Mouse (Mus musculus): ENCODE measurements around the gene Eif2b4. TPM values are rescaled to one million over a fixed set of nuclear protein-coding genes. Genes with fewer than 3 reads are reported as not detected.

The Eif2b4 gene
- polyA plus RNA-seq, 1 experiment = 61.0 TPM

DNA sequence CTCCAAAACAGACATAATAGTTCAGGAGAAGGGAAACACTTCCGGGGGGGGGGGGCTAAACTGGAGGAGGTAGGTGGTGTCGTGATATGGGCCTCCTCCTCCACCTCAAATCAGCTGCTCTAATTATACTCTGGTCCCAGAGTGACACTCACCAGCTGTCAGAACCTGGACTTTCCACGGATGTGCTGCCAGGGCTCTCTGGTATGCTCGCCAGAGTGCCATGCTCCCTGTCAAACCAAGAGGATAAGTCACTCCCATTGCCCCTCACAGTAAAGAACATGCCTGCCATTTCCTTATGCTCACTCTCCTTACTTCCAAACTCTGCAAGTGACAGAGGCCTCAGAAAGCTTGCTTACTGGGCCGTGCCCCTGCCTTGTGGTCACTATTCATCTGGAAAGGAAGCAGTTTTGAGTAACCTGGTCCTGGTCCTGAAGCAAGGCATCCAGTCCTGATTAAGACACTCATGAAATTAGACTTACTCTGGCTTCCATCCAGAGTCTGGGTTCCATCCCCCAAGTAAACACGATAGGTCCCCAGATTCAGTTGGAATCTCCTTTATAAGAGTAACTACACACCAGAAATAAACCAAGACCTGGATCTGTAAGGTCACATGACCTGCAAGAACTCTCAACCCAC, 39.6 kb downstream of the Eif2b4 start:
- TF ChIP-seq POLR2A (IDR thresholded peaks at IDR 0.05; ENCODE audit: low read depth, low read length) = no peak
- TF ChIP-seq CTCF (conservative IDR thresholded peaks at IDR 0.05; ENCODE audit: insufficient read depth, insufficient read length, low read depth, low read length) = no peak
- Histone ChIP-seq H3K36me3 (ENCODE audit: control insufficient read depth, insufficient read depth, low read length) (peaks cover 5% of the 10 kb centered on the region; the same call in 1 of the 2 replicates), H3K27me3 (replicated peaks; ENCODE audit: control insufficient read depth, insufficient read depth, low read length) (no peaks in the 10 kb centered on the region), H3K4me1 (ENCODE audit: control insufficient read depth, insufficient read depth, low read length) (peaks cover 2% of the 10 kb centered on the region; the same call in 1 of the 2 replicates), H3K4me3 (ENCODE audit: insufficient read depth, low read depth, low read length) (peak overlapping the region; percentile 82), H3K27ac (ENCODE audit: insufficient read depth, low read depth, low read length) (peak overlapping the region; percentile 28; the same call in 1 of the 2 replicates)
- 15% methylated on average over 6 of the region's 6 CpGs for WGBS
- no peak for DNase-seq

DNA sequence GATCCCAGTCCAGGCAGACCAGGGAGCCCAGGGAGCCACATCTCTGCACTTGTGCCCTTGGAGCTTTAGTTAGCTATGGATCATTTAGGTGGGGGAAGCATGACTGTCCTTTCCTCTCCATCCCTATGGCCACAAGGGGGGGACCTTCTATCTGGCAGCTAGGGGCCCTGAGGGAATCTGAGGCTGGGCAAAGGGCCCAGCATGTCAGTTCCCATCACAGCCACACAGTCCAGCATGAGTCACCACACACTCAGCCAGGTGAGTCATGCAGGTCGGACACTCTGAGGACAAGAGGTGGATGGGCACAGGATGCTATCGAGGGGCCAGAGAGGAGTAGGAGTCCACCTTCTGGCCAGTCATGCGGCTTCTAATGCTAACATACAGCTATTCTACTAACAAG, 41.5 kb downstream of the Eif2b4 start:
- Histone ChIP-seq H3K27ac (ENCODE audit: insufficient read depth, low read depth, low read length) (no peak overlapping the region), H3K36me3 (ENCODE audit: control insufficient read depth, insufficient read depth, low read length) (no peaks in the 10 kb centered on the region), H3K4me3 (ENCODE audit: insufficient read depth, low read depth, low read length) (no peak overlapping the region), H3K27me3 (replicated peaks; ENCODE audit: control insufficient read depth, insufficient read depth, low read length) (no peaks in the 10 kb centered on the region), H3K4me1 (ENCODE audit: control insufficient read depth, insufficient read depth, low read length) (peaks cover 2% of the 10 kb centered on the region; the same call in 1 of the 2 replicates)
- TF ChIP-seq CTCF (conservative IDR thresholded peaks at IDR 0.05; ENCODE audit: insufficient read depth, insufficient read length, low read depth, low read length) (no peak), POLR2A (IDR thresholded peaks at IDR 0.05; ENCODE audit: low read depth, low read length) (no peak)
- WGBS = 77% methylated on average over 3 of the region's 3 CpGs
- DNase-seq = no peak

DNA sequence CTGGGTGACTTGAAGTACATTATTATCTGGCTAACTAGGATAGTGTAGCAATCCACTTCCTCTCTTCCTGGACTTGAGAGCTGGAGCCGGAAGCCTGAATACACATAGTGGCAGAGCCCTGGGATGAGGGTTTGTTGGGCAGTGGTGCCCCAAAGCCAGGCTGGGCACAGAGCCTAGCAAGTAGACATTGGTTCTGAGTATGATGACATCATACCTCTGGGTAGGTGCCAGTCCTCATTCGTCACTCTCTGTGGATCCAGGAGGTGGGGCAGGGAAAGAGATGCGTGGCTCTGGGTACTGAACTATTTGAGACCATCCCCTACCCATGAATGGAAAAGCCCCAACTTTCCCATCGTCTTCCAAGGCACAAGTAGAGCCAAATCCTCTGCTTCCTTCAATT, 43.4 kb downstream of the Eif2b4 start:
- no peak overlapping the region for H3K4me3 ChIP-seq (ENCODE audit: insufficient read depth, low read depth, low read length)
- WGBS = 79% methylated on average over 4 of the region's 4 CpGs
- H3K4me1 ChIP-seq (ENCODE audit: control insufficient read depth, insufficient read depth, low read length) = peaks cover 2% of the 10 kb centered on the region; the same call in 1 of the 2 replicates
- H3K36me3 ChIP-seq (ENCODE audit: control insufficient read depth, insufficient read depth, low read length) = no peaks in the 10 kb centered on the region
- no peak overlapping the region for H3K27ac ChIP-seq (ENCODE audit: insufficient read depth, low read depth, low read length)
- no peak for DNase-seq
- TF ChIP-seq POLR2A (IDR thresholded peaks at IDR 0.05; ENCODE audit: low read depth, low read length) (no peak), CTCF (conservative IDR thresholded peaks at IDR 0.05; ENCODE audit: insufficient read depth, insufficient read length, low read depth, low read length) (no peak)
- H3K27me3 ChIP-seq (replicated peaks; ENCODE audit: control insufficient read depth, insufficient read depth, low read length) = no peaks in the 10 kb centered on the region

DNA sequence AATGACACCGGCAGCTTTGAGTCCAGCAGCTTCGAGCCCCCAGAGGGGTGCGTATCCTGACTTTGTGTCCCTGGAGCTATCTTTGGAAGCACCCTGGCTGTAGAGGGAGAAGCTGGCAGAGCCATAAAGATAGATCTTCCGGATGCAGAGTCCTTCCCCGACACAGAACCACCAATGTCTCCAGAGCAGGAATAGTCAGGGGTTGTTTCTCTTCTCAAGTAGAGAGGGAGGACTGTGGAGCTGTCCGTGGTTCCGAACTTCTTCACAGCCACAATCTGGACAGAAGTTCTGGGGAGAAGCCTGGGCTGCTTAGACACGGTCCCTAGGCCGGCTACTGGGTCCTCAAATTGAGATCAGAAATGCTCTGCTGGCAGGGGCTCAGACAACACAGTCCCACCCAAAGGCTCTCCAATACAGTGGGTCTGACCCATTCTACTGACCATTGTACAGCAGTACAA, 54.2 kb downstream of the Eif2b4 start:
- DNase-seq = peak; percentile 7
- Histone ChIP-seq H3K36me3 (ENCODE audit: control insufficient read depth, insufficient read depth, low read length) (no peaks in the 10 kb centered on the region; the same call in 1 of the 2 replicates), H3K27ac (ENCODE audit: insufficient read depth, low read depth, low read length) (no peak overlapping the region), H3K27me3 (replicated peaks; ENCODE audit: control insufficient read depth, insufficient read depth, low read length) (no peaks in the 10 kb centered on the region), H3K4me1 (ENCODE audit: control insufficient read depth, insufficient read depth, low read length) (no peaks in the 10 kb centered on the region), H3K4me3 (ENCODE audit: insufficient read depth, low read depth, low read length) (no peak overlapping the region)
- 10% methylated on average over 9 of the region's 9 CpGs for WGBS
- TF ChIP-seq POLR2A (IDR thresholded peaks at IDR 0.05; ENCODE audit: low read depth, low read length) (no peak), CTCF (conservative IDR thresholded peaks at IDR 0.05; ENCODE audit: insufficient read depth, insufficient read length, low read depth, low read length) (no peak)

DNA sequence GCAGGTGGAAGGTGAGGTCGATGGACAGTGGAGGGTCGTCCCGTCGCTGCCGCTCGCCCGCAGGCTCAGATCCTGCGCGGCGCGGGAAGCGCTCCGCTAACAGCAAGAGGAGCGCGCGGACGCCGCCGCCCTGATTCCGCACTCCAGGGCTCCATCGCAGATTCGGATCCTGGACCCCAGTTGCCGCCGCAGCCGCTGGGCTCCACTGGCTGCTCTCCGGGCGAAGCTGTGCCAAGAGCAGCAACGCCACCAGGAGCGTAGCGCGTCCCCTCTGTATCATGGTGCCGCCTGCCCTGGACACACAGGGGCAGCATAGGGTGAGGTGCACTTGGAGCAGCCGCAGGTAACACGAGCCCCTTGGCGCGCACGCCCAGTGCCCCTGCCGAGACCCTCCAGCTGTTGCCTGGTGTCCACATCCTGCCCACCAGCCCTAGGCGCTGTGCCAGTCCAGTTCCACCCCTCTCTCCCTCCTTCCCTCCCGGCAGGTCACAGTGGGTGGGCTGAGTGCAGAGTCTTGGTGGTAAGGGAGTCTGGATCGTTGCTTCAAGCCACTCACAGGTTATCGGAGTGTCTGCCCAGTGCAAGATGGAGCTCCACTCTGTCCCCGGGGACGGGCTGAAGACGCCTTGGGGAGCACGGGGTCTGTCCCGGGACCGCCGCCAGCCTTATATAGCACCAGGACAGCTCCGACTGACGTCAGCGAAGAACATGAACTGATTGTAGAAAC, 54.8 kb downstream of the Eif2b4 start, which contains the start of gene Ucn:
Gene Ucn (minus strand): TSS at position 589 of the 727 bp plus-strand sequence.
- no peaks in the 10 kb centered on the region for H3K4me1 ChIP-seq (ENCODE audit: control insufficient read depth, insufficient read depth, low read length)
- H3K36me3 ChIP-seq (ENCODE audit: control insufficient read depth, insufficient read depth, low read length) = no peaks in the 10 kb centered on the region; the same call in 1 of the 2 replicates
- DNase-seq = no peak
- TF ChIP-seq CTCF (conservative IDR thresholded peaks at IDR 0.05; ENCODE audit: insufficient read depth, insufficient read length, low read depth, low read length) (no peak), POLR2A (IDR thresholded peaks at IDR 0.05; ENCODE audit: low read depth, low read length) (no peak)
- no peaks in the 10 kb centered on the region for H3K27me3 ChIP-seq (replicated peaks; ENCODE audit: control insufficient read depth, insufficient read depth, low read length)
- whole genome bisulfite sequencing = 1% methylated on average over 52 of the region's 52 CpGs
- H3K27ac ChIP-seq (ENCODE audit: insufficient read depth, low read depth, low read length) = no peak within 1 kb of the TSS
- no peak within 1 kb of the TSS for H3K4me3 ChIP-seq (ENCODE audit: insufficient read depth, low read depth, low read length)

DNA sequence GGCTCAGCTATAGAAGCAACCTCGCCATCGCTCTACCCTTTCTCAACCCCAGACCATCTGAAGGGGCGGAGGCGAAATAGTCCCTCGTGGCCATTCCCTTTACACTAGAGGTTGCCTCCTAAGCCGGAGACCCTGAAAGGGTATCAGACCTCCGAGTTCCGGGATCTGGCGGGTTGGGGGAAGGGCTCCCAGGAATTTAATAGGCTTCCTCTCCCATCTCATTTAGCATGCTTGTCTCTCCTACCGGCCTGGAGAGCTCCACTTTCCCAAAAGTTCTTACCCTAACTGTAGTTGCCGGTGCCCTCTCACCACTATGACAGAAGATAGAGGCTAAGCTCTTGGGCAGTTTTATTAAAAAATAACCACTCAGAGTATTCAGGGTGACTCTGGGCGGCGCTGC, 55.6 kb downstream of the Eif2b4 start:
- Histone ChIP-seq H3K4me3 (ENCODE audit: insufficient read depth, low read depth, low read length) (no peak overlapping the region), H3K27ac (ENCODE audit: insufficient read depth, low read depth, low read length) (no peak overlapping the region), H3K27me3 (replicated peaks; ENCODE audit: control insufficient read depth, insufficient read depth, low read length) (no peaks in the 10 kb centered on the region), H3K36me3 (ENCODE audit: control insufficient read depth, insufficient read depth, low read length) (no peaks in the 10 kb centered on the region; the same call in 1 of the 2 replicates), H3K4me1 (ENCODE audit: control insufficient read depth, insufficient read depth, low read length) (no peaks in the 10 kb centered on the region)
- 1% methylated on average over 13 of the region's 13 CpGs for WGBS
- TF ChIP-seq POLR2A (IDR thresholded peaks at IDR 0.05; ENCODE audit: low read depth, low read length) (no peak), CTCF (conservative IDR thresholded peaks at IDR 0.05; ENCODE audit: insufficient read depth, insufficient read length, low read depth, low read length) (no peak)
- no peak for DNase-seq

Other genes with a start within 250 kb of the Eif2b4 start
- gene Cgref1, start 247.8 kb downstream of the Eif2b4 start, polyA plus RNA-seq (2012; rRNA removed) = 387 and 411 TPM in 2 replicates
- 346 and 372 TPM in 2 replicates for gene Preb, start 233.1 kb downstream of the Eif2b4 start, polyA plus RNA-seq (2012; rRNA removed)
- 0.16 and 0.22 TPM in 2 replicates for gene Tcf23, start 224.8 kb downstream of the Eif2b4 start, polyA plus RNA-seq (2012; rRNA removed)
- gene Atraid, start 145.1 kb downstream of the Eif2b4 start, polyA plus RNA-seq (2012; rRNA removed) = 295 and 320 TPM in 2 replicates
- gene Slc5a6, start 144.5 kb downstream of the Eif2b4 start, polyA plus RNA-seq (2012; rRNA removed) = 81.5 and 121 TPM in 2 replicates
- gene Cad, start 138.7 kb downstream of the Eif2b4 start, polyA plus RNA-seq (2012; rRNA removed) = 12.4 and 14.2 TPM in 2 replicates
- not detected in 2 replicates for gene Dnajc5g, start 87.1 kb downstream of the Eif2b4 start, polyA plus RNA-seq (2012; rRNA removed)
- gene Slc30a3, start 85.2 kb downstream of the Eif2b4 start, polyA plus RNA-seq (2012; rRNA removed) = 0.14 and 0.24 TPM in 2 replicates
- gene Trim54, start 76.7 kb downstream of the Eif2b4 start, polyA plus RNA-seq (2012; rRNA removed) = 0.05 and 3.9 TPM in 2 replicates
- gene Ucn, start 54.6 kb downstream of the Eif2b4 start, polyA plus RNA-seq (2012; rRNA removed) = not detected in 2 replicates
- gene Mpv17, start 39.2 kb downstream of the Eif2b4 start, polyA plus RNA-seq (2012; rRNA removed) = 212 and 233 TPM in 2 replicates
- 1.6 and 2.1 TPM in 2 replicates for gene Gm29609, start 13.5 kb downstream of the Eif2b4 start, polyA plus RNA-seq (2012; rRNA removed)
- gene Gtf3c2, start 13.3 kb downstream of the Eif2b4 start, polyA plus RNA-seq (2012; rRNA removed) = 47.8 and 49.2 TPM in 2 replicates
- 94.1 and 95.5 TPM in 2 replicates for gene Snx17, start 203 bp downstream of the Eif2b4 start, polyA plus RNA-seq (2012; rRNA removed)
- gene Zfp513, start 8.9 kb upstream of the Eif2b4 start, polyA plus RNA-seq (2012; rRNA removed) = 22.9 and 29.8 TPM in 2 replicates
- 41.1 and 43.2 TPM in 2 replicates for gene Ppm1g, start 27.3 kb upstream of the Eif2b4 start, polyA plus RNA-seq (2012; rRNA removed)
- gene Nrbp1, start 47.4 kb upstream of the Eif2b4 start, polyA plus RNA-seq (2012; rRNA removed) = 126 and 130 TPM in 2 replicates
- gene Gm9970, start 47.8 kb upstream of the Eif2b4 start, polyA plus RNA-seq (2012; rRNA removed) = 0.45 and 0.96 TPM in 2 replicates
- gene Krtcap3, start 58.3 kb upstream of the Eif2b4 start, polyA plus RNA-seq (2012; rRNA removed) = 19.7 and 23.6 TPM in 2 replicates
- gene Ift172, start 97.7 kb upstream of the Eif2b4 start, polyA plus RNA-seq (2012; rRNA removed) = 33.2 and 34.2 TPM in 2 replicates
- gene Fndc4, start 102.7 kb upstream of the Eif2b4 start, polyA plus RNA-seq (2012; rRNA removed) = 8.8 and 14.0 TPM in 2 replicates
- 0.09 and 0.38 TPM in 2 replicates for gene Gckr, start 104.0 kb upstream of the Eif2b4 start, polyA plus RNA-seq (2012; rRNA removed)